Mouse (Mus musculus) adrenal gland, postnatal 36 days (tissue): ENCODE results near the gene Emp2. TPM values are rescaled to one million over a fixed set of nuclear protein-coding genes. Genes with fewer than 3 reads are reported as not detected.

ENCODE experiments used
- DNase-seq, 2 experiments: peaks; one replicate each; pipeline ENCODE4 v3.0.0; 2021; ENCODE audit warnings: mixed read lengths in 1 of 2
- long read RNA-seq, 2 experiments: library from polyadenylated mRNA; stranded (forward); transcript quantifications; one replicate each; pipeline ENCODE4 v2.0.0; 2021; ENCODE audit warnings: borderline sequencing depth in 2 of 2
- total RNA-seq, 2 experiments: library from RNA; stranded (reverse); gene quantifications; 2 replicates each; pipeline ENCODE4 v1.2.3; 2021

Emp2 gene
- total RNA-seq, result 1 to 10 TPM; 6.0 to 7.0 TPM
- long read RNA-seq, experiment 1, transcript Emp2-201 (5 exons, 3,440 nt), result major isoform, 7 of 9 reads
- long read RNA-seq, experiment 1, partial matches to known transcripts, result 0 of 9 reads
- long read RNA-seq, experiment 1, other reads (novel, unspliced or antisense), result 2 of 9 reads
- long read RNA-seq, experiment 2, result 0 reads

DNA sequence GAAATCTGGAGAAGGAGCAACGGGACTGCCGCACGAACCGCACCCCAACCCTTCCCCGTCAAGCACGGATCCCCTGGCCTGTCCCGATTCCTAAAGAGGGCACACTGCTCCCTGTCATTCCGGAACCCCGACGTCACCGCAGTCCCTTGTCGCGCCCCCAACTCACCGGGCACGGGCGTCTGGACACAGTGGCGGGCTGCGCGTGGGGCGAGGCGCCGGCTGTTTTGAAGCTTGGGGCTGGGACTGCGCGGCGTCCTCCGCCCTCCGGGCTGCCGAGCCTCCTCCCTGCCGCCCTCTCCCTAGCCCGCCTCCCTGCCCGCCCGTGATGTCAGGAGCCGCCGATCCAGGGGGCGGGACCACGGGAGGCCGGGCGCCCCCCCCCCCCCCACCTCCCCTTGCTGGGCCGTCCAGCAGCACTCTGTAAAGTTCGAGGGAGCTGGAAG lies at the start of gene Emp2:
Gene Emp2 (minus strand): TSS at position 323 of the 443 bp plus-strand sequence.
- peak; percentile 75 to 78 for DNase-seq

DNA sequence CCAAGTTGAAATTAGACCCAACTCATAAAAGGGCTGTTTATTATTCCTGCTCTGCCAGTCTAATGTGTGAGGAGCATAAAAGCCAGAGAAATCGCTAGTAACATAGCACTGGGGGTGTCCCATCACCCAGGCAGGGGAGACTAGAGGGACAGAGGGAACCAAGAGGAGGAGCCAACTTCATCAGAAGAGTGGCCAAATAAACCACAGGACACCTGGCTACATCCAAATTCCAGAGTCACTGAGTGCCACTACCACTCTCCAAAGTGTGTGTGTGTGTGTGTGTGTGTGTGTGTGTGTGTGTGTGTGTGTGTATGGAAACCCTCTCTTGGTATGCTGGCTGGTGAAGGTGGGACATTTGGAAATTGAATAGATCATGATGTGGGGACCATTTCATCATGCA lies 49.3 kb upstream of the Emp2 start:
- no peak for DNase-seq

DNA sequence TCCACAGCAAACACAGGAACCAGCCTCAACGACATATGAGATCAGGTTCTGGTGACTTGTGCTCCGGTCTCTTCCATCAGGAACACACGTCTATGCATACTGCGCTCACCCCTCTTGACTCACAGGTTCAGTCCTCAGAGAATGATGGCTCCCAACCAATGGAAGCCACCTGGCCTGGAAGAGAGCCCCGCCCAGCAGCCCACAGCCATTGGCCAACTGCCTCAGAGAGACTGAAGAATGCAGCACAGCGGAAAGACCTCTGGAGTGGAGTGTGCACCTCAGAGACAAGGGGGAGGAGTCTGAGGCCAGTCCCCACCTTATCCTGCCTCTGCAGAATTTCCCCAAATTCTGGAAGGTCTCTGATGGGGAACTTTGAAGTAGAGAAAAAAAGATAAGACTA lies 45.5 kb upstream of the Emp2 start:
- DNase-seq, result no peak

DNA sequence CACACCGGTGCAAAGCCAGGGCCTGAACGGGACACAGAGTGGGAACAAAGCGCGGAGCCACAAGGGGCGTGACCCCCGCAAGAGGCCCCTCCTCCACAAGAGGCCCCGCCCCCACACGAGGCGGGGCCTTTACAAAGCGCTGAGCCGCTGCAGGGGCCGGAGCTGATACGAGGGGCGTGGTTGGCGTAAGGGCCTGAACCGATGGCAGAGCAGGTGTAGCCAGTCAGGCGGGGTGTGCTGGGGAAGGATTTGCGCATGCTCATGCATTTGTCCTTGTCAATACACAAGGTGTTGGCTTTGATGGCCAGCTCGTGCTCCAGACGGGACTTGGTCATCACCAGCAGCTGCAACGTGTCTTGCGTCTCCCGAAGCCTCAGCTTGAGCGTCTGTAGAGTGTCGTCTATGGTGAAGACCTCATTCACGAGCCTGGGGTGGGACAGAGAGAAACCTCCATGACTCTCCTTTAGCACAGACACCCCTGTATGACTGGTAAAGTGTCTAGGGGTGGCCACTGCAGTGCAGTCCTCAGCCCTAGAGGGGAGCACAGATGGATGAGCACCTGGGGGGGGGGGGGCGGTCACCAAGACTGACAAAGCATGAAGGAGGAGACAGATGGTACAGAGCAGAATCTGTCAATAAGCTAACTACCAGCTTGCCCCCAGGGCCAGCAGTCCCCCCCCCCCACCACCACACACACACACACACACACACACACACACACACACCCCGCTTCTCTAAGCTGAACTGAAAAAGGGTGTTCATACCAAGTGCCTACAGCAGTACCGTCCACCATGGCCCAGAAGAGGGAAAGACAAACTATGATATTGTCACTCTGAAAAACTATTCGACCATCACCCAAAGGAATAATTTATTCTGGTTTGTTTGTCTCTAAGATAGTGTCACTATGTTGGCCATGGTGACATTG lies 44.5 kb upstream of the Emp2 start:
- DNase-seq, result peak; percentile 10 to 29

DNA sequence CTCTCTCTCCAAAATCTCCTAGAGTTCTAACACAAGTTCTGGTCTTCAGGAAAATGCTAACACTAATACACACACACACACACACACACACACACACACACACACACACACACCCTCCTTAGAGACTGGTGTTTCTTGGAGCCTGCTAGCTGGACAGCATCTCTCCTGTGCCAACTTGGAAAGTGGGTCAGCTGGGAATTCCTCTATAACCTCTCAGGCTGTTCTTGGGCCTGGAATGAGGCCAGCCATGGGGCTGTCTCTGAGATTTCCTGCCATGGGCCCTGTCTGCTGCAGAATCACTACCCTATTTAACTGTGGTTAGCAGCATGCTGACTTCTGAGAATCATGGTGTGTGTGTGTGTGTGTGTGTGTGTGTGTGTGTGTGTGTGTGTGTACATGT lies 41.2 kb upstream of the Emp2 start:
- DNase-seq, result peak; percentile 61 to 79

DNA sequence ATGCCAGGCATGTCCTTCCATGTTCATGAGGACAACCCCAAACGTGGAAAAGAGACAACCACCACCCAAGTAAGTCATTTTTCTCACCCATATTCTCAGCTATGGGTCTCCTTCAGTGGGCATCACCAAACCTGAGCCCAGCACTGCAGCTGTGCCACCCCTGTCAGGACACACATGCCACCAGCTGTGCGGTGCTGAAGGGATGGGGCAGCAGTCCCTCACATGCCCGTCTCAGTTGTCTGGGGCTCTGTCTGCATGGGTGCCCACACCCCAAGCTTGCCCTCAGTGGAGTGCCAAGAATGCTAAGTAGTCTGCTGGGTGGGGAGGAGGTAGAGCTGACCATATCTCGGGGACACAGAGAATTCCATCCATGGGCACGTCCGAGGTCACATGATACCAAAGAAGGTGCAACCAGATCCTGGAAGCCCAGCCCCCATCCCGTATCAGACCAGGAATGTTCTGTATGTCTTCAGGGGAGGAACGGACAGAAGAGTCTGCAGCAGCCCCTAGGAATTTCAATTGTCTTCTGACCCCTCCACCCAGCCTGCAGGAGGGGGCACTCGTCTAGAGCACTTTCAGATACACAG lies 37.4 kb upstream of the Emp2 start:
- DNase-seq, result no peak

DNA sequence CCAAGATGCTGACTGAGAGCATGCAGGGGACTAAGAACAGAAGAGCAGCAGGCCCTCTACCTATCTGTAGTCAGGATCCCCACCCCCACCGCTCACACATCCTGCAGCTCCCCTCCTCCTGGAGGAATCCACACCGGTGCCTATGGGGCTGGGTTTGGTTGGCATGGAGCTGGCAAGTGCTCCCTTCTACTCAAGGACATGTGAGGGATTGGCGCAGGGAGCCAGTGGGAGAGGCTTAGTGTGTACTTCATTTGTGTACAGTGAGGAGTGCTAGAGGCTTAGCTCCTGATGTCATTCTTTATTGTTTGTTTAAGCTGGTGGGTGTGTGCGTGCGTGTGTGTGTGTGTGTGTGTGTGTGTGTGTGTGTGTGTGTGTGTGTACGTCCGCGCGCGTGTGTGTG lies 36.1 kb upstream of the Emp2 start:
- DNase-seq, result peak; percentile 44 to 54

DNA sequence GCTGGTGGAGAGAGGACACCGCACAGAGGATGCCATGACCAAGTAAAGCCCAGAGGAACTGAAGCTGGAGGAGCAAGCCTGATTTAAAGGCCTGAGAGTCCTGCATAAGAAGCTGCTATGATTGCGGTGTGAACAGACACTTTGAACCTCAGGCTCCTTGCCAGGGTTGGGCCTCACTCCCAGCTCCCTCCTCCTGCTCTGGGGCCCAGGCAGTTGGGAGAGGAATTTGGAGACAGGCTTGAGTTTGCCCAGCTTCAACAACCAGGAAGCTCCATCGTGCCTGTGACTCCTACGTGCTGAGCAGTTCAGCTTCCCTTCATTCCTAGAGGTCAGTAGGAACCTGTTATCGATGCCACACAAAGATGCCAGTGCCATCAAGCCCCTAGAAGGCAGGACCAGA lies 35.7 kb upstream of the Emp2 start:
- DNase-seq, result peak in 1 of 2 experiments; percentile 41

DNA sequence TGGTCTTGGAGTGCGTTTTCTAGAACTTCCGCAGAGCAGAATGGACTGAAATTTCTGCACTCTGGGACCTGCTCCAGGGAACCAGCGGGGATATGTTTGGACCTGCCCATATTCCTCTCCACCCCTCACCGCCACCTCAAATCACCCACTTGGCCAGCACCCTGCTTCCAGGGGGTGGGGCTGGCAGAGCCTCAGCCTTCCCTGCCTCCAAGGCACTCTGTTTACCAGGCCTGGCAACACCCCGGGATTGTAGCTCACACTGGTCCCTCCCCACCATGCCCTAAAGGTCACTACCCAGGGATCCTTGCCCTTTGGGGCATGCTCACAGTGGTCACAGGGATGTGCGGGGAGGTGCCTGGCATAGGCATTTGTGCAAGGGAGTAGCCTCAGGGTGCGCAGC lies 33.8 kb upstream of the Emp2 start:
- DNase-seq, result peak; percentile 15 to 65

DNA sequence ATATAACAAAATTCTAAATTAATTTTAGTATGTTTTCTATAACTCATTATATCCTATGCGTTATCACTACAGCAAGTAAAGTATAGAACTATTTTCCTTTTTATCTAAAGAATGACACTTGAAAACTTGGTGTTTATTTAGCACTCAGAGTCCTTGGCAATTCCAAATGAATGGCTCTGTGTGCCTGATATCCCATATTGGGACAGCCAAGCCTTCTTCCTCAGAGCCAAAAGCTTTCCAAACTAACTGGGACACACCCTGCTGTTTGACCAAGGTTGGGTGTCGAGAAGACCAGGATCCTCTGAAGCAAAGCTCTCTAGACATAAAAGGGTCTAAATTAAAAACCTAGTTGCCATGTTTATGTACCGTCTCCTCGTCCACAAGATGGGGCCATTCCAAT lies 27.3 kb upstream of the Emp2 start:
- DNase-seq, result no peak

DNA sequence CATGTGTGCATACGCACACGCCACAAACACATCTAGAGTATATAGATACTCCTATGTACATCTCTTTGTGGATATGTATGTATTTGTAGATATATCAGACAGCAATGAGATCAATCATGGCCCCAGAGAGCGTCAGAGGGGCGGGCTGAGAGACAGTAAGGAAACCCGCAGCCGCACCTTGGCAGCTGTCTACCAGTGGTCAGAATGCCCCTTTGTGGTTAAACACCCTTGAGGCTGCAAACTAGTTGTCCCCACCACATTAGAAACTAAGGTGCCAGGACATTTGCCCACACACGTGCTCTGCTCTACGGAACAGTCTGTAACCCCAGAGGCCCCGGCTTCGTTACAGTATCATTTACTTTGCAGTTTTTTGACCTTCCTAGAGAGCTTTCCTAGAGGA lies 26.2 kb upstream of the Emp2 start:
- no peak for DNase-seq

DNA sequence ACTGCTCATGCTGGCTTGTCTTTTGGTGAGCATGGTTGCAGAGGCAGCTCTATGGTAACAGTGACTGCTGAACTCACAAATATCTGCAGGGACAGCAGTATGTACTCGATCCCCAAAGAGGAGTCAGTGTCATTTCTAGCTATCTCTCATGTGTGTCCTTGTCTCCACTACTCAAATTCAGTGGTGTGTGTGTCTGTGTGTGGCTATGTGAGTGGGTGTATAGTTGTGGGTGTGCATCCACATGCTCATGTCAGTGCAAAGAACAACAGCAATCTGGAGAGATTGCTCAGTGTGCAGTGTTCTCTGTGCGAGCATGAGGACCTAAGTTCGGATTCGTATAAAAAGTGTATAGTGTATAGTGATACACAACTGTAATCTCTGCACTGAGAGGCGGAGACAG lies 24.8 kb upstream of the Emp2 start:
- no peak for DNase-seq

DNA sequence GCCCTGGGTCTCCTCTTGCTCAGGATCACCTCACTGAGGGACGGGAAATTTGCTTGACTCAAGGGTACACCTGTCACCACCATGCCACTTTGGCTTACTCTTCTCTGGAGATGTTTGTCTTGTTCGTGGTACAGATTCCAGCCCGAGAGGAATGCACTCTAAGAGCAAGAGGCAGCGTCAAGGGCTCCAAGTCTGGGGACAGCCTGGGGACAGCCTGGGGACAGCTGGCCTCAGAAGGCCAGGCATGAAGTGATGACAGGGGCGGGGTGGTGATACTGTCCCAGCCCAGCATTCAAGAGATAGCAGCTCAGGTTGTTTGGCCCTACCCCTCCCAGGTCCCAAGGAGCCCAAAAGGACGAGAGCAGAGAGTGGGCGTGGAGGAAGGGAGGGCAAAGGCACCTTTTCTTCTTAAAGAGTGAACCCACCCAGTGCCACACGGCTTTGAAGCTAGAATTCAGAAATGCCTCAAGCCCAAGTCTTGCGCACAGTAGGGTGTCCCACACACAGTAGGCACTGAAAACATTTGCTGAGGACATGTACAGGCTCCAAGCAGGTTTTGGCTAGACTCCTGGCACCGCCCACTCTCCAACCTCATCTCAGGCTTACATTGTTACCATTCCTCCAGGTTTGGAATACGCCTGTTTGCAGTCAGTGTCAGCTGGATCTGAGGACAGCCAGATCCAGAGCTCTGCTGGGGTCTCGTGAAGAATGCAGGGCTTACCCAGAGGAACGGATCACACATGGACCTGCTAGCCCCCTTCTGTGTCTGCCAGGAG lies 23.8 kb upstream of the Emp2 start:
- DNase-seq, result no peak

DNA sequence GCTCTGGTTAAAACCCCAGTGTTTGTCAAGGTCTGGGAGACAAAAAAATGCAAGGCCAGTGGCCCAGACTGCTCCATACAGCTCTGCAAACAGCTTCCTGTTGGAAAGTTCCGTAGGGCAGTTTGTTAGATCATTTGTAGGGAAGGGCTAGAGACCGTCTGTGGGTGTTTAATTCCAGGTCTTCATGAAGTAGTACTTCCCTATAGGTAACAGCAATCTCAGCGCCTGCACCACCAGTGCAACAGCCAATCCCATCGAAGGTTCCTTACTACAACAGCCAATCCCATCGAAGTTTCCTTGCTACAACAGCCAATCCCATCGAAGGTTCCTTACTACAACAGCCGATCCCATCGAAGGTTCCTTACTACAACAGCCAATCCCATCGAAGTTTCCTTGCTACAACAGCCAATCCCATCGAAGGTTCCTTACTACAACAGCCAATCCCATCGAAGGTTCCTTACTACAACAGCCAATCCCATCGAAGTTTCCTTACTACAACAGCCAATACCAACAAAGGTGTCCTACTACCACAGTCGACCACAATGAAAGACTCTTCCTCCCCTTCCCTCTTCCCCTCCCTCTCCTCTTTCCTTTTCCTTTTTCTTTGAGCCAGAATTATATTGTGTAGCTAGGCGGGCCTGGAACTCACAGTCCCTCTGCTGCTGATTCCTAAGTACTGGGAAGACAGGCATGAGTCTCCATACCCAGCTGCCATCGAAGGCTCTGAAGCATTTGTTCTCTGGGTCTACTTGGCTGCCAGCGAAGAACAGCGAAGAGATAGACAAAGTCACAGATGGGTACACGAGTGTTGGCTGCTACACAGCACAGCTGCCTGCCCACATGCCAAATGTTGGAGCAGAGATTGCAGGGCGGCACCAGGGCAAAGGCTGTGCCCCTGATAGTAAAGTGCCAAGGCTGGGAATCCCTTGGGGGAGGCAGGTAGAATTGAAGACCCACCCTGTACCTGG lies 23.0 kb upstream of the Emp2 start:
- no peak for DNase-seq

DNA sequence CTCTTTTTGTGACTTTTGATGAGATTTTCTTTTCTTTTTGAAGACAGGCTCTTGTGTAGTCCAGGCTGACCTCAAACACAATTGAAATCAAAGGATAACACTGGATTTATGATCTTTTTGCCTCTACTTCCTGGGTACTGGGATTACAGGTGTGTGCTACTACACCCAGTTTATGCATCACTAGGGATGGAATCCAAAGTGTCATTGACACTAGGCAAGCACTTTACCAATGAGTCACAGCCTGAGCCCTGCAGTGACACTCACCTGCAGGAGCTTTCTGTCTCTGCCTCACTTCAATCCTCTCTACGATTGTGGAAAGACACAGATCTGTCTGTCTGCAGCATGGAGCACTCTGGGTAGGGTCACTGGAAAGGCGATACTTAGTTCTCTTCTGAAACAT lies 22.2 kb upstream of the Emp2 start:
- DNase-seq, result no peak

DNA sequence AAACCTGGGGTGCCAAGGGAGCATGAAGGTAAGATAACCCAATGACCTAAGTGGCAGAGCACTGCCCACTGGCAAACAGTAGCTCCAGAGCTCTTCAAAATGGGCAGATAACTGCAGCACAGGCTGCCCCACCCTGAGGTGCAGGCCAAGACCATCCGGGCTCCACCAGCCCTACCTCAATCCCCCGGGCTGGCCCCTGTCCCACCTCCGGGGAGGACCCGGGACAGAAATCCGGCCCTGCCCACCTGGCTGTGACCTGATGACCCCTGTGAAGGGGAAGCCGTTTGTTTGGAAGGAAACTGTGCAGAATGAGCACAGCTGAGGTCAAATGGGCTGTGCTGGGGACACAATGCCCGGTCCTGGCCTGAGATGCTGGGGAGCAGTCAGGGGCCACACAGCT lies 19.0 kb upstream of the Emp2 start:
- no peak for DNase-seq

DNA sequence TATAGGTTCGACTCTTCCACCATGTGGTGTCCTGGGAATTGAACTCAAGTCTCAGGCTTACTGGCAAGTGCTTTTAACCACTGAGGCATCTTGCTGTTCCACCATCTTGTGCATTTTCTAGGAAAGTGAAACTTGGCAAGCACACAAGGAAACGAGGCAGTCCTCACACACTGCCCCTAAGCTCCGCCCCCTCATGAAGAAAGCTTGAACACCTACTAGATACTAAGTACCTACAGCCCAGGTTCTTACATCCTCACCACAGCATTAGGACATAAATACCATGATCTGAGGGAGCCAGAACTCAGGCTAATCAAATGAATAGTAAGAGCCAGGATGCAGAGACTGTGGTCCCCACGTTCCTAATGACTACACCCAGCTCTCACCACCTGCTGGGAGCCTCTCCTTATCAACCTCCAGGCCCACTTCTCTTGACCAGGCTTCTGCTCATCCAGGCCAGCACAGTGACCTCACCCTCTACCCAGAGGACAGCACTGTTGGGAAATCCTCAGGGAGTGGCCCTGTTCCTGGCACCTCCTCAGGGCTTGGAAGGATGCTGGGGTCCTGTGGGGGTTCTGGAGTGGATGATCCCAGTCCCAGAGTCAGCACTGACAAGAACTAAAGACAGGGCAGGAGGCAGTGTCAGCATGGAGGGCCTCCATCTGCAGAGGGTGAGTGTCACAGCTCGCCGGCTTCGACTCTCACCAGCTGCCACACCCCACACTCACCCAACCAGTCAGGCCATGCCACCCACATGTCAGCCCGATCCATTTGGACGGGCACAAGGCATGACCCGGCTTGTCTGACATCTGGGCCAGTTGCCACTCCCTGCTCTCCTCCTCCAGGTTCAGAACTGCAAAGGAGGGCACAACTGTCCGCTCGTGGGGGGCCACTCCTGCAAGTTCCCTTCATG lies 17.1 kb upstream of the Emp2 start:
- DNase-seq, result no peak

DNA sequence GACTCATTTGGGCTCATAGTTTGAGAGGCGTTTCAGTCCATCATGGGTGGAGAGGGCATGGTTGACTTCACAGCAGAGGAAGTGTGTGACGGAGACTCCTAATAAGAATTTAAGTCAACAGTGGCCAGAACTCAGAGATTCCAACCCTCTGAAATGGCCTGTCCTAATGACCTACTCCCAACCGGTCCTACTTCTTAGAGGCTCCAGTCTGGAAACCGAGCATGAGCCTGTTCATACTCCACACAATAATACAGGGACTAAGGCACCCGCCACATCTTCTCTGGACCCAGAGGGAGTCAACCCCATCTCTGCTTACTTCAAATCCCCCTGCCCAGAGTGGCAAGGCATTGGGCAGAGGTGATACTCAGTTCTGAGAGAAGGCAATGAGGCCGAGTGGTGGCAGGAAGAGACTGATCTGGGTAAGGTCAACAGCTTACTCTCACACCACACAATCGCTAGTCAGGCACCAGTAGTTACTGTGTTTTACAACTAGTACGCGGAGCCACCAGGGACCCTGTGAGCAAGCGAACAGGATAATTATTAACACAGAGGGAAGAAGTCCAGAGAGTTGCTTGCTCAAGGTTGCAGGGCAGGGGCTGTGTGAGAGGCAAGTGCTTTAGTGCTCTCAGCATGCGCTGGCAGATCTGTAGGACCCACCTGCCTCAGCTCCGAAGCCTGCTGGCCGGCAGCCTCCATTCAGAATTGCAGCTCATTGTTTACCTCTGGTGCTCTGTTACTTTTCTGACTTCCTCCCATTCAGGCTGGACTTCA lies 14.0 kb upstream of the Emp2 start:
- DNase-seq, result no peak

DNA sequence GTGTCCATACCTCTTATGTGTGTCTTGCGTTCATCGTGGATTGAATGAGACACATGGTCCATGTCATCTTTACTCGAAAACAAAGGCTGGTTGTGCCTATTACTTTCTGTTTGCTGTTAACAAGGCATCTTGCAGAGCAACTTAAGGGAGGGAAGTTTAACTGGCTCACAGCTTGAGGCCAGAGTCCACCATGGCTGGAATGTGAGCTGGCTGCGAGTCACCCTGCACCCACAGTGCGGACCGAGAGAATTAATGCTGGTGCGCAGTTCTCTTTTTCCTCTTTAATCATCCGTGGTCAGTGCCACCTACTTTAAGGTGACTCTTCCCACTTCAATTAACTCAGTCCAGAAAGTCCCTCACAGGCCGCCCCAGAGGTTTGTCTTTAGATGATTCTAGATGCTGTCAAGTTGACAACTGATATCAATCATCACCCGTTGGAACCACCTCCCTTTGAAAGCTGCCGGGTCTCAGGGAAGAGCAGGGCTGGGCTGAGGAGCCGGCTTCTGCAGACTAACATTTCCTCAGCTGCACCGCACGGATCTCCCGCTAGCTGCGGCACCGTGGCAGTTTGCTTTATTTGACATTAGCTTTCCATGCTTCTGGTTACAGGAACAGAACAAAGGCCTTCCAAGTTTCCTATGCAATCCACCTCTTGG lies 6.3 kb upstream of the Emp2 start:
- DNase-seq, result no peak
